Mouse (Mus musculus) thymus, postnatal 25 days (tissue): ENCODE data around the gene Cdhr2.

Experiments used
- DNase-seq: peaks from one replicate; pipeline ENCODE4 v3.0.0; 2022

Gene Cdhr2

DNA sequence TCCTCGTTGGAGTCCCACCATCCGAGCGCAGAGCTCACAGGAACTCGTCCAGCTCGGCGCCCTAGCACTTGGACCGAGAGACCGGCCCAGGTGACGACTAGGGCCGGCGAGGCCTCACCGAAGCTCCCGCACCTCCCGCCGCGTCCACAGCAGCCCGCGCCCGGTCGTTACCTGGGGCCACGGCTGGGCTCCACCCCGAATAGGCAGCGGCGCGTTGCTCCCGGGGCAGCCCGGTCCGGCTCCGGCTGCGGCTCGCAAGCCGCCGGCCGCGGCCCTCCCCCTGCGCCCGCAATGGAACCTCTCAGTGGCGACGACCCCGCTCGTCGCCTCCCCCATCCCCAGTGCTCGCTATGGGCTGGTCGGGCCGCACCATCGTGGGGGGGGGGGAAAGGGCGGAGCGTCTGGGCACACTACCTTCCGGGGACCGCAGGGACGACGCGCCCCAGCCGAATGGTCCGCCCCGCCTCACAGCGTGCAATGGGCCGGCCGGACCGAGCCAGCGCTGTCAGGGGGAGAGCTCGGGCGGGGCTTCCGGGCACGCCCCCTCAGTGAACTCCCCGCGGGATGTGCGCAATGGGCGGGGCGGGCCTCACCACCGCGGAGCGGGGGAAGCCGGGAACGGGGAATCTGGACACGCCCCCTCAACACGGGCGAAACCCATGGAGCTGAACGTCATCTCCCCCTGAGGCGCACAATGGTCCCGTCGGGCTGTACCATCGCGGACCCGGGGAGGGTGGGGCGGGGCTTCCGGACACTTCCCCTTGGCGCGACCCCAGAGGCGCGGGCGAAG, 7.5 kb upstream of the Cdhr2 start, which contains the start of gene Rnf44:
Gene Rnf44, minus strand, starts transcription at position 350 of the 790 bp plus-strand sequence.
- peak; percentile 99 for DNase-seq

DNA sequence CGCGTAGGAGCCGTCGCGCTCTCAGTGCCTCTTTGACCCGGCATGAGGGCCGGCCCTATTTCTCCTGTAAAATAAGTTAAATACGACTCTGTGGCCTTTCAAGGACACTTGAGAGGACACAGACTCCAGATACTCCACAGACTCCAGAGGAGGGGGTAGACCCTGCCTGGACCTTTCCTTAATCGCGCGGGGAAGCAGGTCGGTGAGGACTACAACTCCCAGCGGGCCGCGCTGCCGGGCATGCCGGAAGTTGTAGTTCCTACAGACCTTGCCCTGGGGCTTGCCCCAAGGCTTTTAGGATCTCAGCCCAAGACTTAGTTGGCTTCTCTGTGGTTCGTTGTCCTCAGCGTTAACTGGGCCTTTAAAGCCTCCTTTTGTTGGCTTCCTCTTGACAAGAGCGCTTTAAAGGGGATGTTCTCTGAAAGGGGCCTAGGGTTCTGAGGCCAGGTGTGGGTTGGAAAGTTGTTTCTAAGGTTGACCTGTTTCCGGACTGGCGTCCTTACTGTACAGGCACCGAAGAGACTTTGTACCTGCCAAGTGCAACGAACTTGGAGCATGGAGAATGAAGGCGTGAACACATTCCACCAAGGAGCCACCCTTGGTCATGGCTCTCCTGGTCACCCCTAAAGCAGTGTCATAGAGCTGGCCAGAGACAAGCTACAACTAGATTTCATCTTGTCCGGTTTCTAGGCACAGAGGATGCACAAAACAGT, 6.8 kb upstream of the Cdhr2 start:
- DNase-seq: peak; percentile 93

DNA sequence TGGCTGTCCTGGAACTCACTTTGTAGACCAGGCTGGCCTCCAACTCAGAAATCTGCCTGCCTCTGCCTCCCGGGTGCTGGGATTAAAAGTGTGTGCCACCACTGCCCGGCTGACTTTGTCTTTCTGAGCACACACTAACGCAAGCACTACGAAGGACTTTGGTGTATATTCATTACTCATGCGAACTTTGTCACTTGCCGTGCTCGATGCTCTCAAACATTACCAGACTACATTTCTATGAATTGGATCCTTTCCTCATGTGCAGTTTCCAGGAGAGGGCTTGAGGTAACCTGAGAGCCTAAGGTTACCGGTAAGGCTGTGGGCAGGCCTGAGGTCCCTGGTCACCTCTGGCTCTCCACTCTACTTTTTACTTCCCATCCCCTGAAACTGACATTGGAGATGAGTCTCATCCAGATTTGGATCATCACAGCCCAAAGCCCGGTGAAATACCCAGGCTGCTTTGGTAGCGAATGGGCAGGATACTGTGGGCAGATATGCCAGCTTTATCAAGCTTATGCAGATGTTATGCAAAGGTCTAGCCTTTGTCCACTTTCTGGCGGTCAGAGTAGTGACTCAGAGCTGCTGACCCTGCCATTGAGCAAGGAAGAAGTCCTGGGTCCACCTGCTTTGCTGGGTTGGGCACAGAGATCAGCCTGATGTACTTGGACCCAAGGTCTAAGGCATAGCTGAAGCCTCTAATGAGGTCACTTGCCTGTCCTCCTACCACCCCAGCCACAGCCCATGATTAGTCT, 5.6 kb upstream of the Cdhr2 start:
- DNase-seq: no peak

DNA sequence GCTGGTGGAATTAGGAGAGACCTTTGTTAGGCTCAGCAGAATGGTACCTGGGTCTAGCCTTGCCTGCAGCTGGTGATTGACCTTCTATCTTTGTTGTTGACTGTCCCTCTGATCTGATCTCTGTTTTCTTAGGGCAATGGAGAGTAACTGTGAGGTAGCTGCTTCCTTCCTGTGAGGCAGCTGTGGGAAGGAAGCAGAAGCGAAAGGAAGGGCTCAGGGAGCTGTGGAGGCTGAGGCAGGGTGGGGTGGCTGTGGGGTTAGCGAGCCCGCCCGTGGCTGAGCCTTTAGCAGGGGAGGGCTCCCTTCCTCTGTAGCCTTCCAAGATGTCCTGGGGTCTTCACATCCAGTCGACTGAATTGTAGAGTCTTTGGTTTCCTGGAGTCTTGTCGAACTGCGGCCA, 1.2 kb downstream of the Cdhr2 start:
- DNase-seq: no peak

DNA sequence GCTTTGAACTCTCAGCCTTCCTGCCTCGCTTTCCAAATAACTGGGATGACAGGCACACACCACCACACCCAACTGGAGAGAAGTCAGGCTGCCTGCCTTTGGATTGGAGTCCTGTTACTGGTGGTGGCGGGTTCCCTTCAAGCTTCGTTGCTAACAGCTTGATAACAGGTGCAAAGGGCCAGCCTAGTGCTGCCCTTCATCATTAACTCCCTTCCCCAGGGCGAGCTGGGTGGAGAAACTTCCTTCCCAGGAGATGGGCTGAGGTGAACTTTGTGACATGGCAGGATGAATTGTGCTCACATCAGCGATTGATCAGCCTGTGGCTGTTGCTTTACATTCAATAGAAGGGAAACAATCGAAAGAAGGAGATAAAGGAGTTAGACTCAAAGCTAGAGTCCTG, 3.6 kb downstream of the Cdhr2 start:
- no peak for DNase-seq

DNA sequence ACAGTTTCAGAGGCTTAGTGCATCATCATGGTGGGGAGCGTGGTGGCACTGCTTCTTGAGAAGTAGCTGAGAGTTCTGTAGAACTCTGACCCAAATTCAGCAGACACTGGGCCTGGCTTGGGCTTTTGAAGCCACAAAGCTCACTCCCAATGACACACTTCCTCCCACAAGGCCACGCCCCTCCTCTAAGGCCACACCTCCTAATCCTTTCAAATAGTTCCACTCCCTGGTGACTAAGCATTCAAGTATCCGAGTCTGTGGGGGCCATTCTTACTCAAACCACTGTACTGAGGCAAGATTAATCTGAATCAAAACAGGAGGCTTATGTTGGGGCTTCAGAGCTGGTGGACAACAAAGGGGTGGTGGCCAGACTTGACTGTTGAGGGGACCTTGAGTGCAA, 9.6 kb downstream of the Cdhr2 start:
- DNase-seq: no peak

DNA sequence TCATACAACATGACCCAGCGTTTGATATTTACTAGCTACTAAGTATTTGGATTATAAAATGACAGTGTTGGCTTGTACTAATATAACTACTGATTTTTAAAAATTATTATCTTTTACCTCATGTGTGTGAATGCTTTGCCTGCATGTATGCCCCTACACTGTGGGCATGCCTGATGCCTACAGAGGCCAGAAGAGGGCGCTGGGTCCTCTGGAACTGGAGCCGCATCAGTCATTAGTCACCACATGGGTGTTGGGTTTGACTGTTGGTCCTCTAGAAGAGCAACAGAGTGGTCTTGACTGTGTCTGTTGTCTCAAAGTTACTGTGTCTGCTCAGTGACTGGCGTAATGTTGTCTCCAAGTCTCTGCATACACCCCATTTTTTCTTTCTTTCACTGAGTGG, 13.1 kb downstream of the Cdhr2 start:
- no peak for DNase-seq

DNA sequence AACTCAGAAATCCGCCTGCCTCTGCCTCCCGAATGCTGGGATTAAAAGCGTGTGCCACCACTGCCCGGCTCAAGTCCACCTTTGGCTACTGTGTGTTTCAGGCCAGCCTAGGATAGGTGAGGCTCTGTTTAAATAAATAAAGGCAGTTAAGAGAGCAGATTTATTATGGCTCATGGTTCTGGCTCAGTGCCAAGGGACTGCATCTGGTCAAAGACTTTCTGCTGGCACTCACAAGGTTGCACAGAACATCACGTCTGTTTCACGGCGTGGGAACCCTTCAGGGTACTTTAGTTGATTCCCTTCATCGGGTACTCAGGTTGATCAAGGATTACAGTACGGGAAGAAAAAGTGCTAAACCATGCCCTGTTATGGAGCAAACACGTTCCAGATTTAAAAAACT, 13.7 kb downstream of the Cdhr2 start:
- DNase-seq: no peak

DNA sequence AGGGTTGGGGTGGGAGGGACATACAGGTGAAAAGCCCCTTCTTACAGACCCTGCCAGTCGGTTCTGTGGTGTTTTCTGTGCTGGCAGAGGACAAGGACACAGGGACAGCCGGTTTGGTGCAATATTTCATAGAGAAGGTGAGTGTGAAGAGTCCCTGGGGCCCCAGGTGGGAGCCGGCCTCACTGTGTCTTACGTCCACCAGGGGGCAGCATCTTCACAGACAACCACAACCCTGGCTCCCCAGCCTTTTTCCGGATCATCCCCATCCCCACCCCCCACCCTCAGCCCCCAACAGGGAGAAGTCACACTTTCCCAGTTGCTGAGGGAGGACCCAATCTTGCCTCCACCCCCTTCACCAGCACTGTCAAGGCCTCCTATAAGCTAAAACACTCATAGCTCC, 15.7 kb downstream of the Cdhr2 start:
- peak; percentile 53 for DNase-seq

DNA sequence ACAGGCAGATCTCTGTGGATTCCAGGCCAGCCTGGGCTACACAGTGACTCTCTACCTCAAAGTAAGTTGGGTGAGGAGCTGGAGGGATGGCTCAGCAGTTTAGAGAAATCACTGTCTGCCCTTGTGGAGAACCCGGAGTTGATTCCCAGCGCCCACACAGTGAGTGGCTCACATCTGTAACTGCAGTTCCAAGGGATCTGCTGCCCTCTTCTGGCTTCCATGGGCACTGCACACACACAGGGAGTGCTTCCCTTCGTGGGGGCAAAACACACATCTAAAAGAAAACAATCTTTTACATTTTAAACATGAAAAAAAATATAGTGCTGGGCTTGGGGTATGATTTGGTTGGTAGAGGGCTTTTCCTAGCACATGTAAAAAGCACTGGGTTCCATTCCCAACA, 21.9 kb downstream of the Cdhr2 start:
- DNase-seq: no peak

DNA sequence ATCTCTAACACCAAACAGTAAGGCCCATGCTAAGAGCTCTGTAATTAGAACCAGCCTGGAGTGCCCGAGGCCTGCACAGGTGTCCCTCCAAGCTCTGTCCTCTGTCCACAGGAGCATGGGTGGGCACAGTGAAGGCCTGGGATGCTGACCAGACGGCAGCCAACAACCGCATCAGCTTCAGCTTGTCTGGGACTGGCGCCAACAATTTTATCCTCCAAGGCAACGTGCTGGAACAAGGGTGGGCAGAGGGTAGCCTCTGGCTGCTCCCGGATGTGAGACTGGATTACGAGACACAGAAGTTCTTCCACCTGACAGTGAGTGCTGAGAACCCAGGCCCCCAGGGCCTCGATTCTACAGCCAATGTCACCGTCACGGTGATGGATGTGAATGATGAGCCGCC, 24.9 kb downstream of the Cdhr2 start:
- no peak for DNase-seq

DNA sequence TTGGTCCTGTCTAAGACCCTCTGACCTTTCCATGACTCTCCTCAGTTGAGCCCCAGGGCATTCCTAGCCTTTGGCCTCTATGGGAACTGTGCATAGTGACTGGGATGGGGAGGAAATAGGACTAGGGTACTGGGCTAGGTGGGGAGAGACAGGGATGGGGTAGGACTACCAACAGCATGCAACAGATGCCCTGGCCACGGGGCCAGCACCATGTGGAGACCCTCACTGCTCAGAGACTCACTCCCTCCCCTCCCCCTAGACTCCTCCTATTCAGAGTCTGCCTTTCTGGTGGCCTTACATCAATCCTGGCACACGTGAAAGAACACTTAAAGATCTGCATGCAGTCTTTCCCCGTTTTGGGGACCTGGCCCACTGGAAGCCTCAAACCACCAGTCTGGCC, 35.7 kb downstream of the Cdhr2 start:
- DNase-seq: no peak

DNA sequence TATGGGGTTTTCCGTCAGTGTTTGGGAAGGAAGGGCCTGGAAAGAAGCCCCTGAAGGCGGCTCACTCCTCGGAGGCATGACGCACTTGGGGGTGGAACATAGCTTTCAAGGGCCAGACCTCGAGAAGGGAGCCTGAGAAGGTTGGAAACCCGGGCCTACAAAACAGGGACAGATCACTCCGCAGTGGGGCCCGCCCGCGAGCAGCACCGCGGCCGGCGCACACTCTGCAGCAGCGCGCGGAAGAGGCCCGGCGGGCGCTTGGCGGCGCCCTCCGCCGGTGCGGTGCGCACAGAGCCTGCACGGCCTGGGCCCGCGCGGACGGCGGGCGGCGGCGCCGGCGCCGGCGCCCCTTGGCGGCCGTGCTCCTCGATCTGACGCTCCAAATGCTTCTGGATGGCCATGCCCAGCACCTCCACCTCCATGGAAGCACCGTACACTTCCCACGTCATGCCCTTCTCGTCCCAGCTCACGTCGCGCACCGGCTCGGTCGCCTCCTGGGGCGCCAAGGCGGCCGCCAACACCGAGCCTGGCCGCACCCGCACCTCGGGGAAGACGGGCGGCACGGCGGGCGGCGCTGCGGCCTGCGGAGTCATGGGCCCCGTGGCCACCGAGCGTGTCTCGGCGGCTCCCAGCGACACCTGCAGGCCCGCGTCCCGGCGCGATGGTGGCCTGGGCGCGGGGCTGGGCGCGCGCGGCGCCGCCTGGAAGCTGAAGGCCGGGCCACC, 36.4 kb downstream of the Cdhr2 start:
- DNase-seq: no peak

DNA sequence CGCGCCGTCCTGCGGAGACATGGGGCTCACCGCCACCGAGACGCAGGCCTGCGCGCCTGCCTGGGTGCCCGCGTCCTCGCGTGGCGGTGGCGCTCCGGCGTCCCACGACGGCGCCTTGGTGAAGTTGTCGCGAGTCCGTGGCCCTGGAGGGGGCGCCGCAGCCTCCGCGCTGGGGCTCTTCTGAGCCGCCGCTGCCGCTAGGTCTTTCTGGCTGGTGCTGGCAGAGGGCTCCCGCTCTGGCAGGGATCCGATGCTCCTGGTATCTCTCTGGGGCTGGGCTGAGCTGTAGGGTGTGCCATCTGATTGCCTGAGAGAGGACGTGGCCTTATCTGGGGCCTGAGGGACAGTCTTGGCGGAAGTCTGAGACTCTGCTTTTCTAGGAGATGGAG, 36.9 kb downstream of the Cdhr2 start:
- DNase-seq: no peak

DNA sequence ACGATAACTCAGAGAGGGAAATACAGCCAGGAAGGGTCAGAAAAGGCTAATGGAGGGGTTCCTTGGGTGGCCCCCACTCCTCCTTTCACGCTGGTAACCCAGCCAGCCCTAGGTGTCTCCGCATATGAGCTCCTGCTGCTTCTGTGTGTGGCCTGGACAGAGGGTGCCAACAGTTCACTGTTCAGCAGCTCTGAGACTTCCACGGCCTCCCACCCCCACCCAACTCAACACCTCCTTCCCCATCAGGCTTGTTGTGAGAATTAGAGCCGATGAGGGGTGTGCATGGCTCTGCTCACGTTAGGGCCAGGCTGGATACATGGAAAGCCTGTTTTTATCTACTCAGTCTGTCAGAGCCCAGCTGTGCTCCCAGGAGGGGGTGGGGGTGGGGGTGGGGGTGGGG, 44.8 kb downstream of the Cdhr2 start:
- DNase-seq: no peak

DNA sequence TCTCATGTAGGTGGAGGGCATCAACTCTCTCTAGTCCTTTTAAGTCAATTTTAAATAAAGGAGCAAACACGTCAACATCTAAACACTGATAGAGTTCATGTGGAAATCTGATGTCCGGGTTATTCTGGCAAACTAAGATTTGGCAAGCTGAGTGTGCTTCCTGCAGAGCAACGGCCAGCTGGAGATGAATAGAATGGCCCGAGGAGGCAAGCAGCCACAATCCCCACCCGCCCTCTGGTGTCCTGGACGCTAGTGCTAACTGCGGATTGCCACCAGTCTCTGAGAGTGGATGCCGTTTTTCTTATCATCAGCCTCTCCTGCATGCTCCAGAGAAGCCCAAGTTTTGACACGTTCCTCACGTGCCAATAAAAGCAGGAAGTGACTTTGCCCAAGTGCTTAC, 45.6 kb downstream of the Cdhr2 start:
- DNase-seq: no peak

DNA sequence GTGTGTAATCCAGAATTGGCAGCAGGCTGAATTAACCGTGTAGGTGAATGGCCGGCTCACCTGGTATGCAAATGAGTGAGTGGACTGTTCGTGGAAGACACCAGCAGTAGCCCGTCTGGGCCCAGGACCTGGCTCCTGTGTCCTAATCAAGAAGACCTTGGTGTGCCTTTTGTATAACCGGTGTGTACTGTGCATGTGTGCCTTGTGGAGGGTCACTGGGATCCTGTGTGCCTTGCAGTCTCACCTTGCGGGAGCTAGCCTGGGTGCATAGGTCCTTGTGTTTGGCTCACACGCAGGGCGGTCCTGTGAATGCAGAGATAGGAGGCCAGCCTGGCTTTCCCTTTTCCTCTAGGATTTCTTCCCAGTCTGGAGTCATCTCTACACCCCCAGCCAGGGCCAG, 46.9 kb downstream of the Cdhr2 start:
- DNase-seq: no peak

DNA sequence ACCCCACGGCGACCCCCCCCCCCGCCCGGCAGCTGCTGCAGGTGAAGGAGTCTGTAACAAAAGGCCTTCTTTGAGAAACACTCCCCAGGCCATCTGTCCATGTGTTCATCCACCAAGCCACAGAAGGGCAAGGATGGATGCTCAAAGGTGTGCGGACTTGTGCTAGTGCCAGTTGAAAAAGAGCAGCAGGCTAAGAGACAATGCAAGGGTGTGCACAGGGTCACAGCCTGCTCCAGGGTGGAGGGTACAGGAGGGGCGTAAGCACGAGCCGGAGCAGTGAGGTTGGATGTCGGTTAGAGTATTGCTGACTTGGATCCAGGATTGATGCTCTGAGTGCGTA, 47.4 kb downstream of the Cdhr2 start:
- DNase-seq: no peak

DNA sequence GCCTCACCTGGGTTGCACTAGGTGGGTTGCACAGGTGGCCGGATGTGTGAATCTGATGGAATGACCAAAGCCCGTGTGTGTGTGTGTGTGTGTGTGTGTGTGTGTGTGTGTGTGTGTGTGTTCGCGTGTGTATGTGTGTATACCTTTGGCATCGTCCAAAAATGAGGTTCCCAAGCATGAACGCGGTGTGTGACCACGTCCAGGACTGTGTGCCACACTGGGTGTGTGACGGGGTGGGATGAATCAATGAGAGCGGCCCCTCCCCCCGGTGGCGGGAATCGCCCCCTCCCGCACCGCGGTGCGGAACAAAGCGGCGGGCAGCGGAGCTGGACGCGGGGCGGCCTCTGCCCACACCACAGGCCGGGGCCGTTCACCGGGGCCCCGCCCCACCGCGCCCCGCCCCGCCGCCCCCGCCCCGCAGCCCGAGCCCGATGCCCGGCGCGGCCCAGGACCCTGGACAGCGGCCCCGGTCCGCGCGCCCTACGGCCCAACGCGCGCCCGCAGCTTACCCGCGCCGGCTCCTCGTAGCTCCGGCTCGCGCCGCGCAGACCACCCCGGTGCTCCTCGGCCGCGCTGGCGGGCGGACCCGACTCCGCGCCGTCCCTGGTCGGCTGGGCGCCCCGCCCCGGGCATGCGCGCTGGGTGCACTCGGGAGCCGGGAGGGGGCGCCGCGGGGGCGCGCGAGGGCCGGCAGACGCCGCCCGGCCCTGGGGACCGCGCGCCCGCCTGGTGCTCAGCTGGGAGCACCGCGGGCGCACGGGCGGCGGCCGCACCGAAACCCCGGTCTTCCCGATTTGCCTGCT, 48.0 kb downstream of the Cdhr2 start:
- DNase-seq: no peak

DNA sequence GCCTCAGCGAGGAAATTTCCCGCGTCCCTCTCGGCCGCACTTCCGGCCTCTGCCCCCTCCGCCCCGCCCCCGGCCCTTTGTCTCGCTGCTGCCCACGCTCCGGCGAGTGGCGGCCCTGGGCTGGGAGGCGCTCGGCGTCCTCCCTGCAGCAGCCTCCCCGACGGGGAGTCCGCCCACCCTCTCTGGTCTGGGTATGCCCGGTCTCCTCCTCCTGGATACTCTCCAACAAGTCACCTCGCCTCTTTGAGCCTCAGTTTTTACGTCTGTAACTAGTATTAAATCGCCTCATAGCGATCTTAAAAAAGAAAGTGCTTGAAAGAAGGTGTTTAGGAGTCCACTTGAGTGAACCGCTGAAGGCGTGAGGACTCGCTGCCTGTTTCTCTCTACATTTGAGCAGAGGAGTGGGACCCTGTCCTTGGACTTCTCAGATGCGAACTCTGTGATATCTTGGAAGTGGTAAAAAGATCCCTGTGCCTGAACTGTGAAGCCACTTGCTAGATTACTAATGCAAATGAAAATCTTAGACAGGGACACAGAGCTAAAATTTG, 48.7 kb downstream of the Cdhr2 start, which contains the start of gene Gprin1:
Gene Gprin1, minus strand, starts transcription at position 11 of the 548 bp plus-strand sequence.
- no peak for DNase-seq

DNA sequence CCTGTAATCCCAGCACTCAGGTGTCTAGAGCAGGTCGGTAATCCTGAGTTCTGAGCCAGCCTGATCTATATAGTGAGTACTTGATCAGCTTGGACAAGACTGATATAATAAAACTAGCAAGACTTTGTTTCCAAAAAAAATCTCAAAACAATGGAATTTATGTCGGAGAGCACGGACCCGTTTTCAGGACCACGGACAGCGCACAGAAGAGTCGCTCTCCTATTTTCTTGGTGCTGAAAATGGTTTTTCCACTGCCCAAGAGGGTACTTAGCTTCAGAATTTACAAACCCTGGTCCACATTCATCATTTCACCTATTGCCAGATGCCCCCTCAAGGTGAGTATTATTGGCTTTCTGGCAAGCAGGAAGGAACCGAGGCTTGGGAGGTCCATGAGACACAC, 49.4 kb downstream of the Cdhr2 start:
- DNase-seq: no peak

DNA sequence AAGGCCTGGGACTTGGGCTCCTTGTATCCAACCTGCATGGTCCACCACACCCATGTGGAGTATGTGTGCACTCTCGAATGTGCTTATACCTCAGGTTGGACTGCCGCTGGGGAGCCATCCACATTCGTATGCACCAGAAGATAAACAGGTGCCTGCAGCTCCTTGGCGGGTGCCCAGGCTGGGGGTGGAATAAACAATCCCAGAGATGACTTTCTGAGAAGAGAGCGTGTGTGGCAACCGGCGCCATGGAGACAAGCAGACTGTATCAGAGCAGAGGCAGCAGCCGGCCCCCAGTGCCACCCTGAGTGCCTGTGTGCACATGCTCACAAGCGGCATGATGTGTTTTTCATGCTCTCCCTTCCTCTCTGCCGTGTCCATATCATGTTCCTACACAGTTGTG, 51.4 kb downstream of the Cdhr2 start:
- DNase-seq: no peak
